Mouse (Mus musculus) brain, embryonic 14.5 days (tissue): ENCODE results near the gene Epb41l3.

ENCODE experiments used
- CTCF ChIP-seq: fragments of 200-500 bp; IDR thresholded peaks from 2 replicates; pipeline ENCODE4 v1.5.1; 2012; ENCODE audit warnings: inconsistent platforms, mild to moderate bottlenecking, moderate library complexity, borderline replicate concordance; ENCODE audit not compliant: insufficient read depth, insufficient read length; ENCODE audit errors: extremely low read depth
- POLR2A ChIP-seq: fragments of 200-500 bp; IDR thresholded peaks from 2 replicates; pipeline ENCODE4 v1.6.1; 2012; ENCODE audit warnings: mild to moderate bottlenecking, inconsistent platforms, borderline replicate concordance; ENCODE audit not compliant: poor library complexity, insufficient read depth, insufficient read length, severe bottlenecking; ENCODE audit errors: extremely low read depth

- TF ChIP-seq POLR2A, result no peak
- no peak for TF ChIP-seq CTCF
Measured at GRCm38 (mm10) chr17:69120533-69121358, 45.3 kb downstream of the Epb41l3 start.
